8 mouse cellular contexts compared by ENCODE assay signal in genomic region chr1:55025656-55026430, GRCm38 (mm10). TPM values are rescaled to one million over a fixed set of nuclear protein-coding genes. Genes with fewer than 3 reads are reported as not detected.
DNase-seq lines count a peak whose midpoint lies in the region; ATAC-seq and TF ChIP-seq lines count a peak whose summit lies in the region.

No protein-coding gene starts in this region.

- H3K9ac ChIP-seq in forebrain, embryonic 13.5 days, result peak overlapping the region; percentile 96
- H3K9ac ChIP-seq in intestine, embryonic 15.5 days, result peak overlapping the region; percentile 98
- peak overlapping the region; percentile 97 for H3K9ac ChIP-seq in midbrain, embryonic 12.5 days (replicated peaks)

- peak overlapping the region; percentile 89 for H3K4me2 ChIP-seq in forebrain, embryonic 13.5 days
- peak overlapping the region; percentile 58 for H3K4me2 ChIP-seq in intestine, embryonic 15.5 days (replicated peaks)
- peak overlapping the region; percentile 85 for H3K4me2 ChIP-seq in midbrain, embryonic 12.5 days (replicated peaks)

- no peak for ATAC-seq in forebrain, embryonic 13.5 days
- ATAC-seq in intestine, embryonic 15.5 days, result no peak
- ATAC-seq in midbrain, embryonic 12.5 days (ENCODE audit: low FRiP score, low read depth), result no peak

- WGBS in cerebellum, adult 2 months, result 6% methylated on average over 10 of the region's 10 CpGs
- 0% methylated on average over 10 of the region's 10 CpGs for WGBS in spleen, adult 2 months
- WGBS in forebrain, embryonic 13.5 days, result 22% methylated on average over 10 of the region's 10 CpGs
- 7% methylated on average over 10 of the region's 10 CpGs for WGBS in intestine, embryonic 15.5 days
- 22% methylated on average over 10 of the region's 10 CpGs for WGBS in midbrain, embryonic 12.5 days

- H3K27ac ChIP-seq in cerebellum, adult 2 months (ENCODE audit: insufficient read depth, low read length), result no peak overlapping the region
- peak overlapping the region; percentile 100; the same call in 1 of the 2 replicates for H3K27ac ChIP-seq in spleen, adult 2 months (ENCODE audit: insufficient read depth, low read length)
- 0 out of 2 replicates have a peak overlapping the region, but pooled peaks have one; percentile 91 for H3K27ac ChIP-seq in forebrain, embryonic 13.5 days
- no peak overlapping the region; the same call in 1 of the 2 replicates for H3K27ac ChIP-seq in intestine, embryonic 15.5 days
- 0 out of 2 replicates have a peak overlapping the region, but pooled peaks have one; percentile 90 for H3K27ac ChIP-seq in midbrain, embryonic 12.5 days (replicated peaks)

- no peak for DNase-seq in cerebellum, adult 2 months
- no peak for DNase-seq in cerebellum, adult 11-12 months
- no peak for DNase-seq in spleen, adult 2 months (ENCODE audit: low read depth in 1 of 2, low spot score in 2 of 2)
- DNase-seq in spleen, postnatal 36 days (ENCODE audit: low spot score in 2 of 2), result no peak
- DNase-seq in ovary, adult 18-20 months (ENCODE audit: low spot score), result no peak

- no peaks in the 10 kb centered on the region for H3K9me3 ChIP-seq in forebrain, embryonic 13.5 days (replicated peaks)
- H3K9me3 ChIP-seq in intestine, embryonic 15.5 days, result no peaks in the 10 kb centered on the region
- H3K9me3 ChIP-seq in midbrain, embryonic 12.5 days, result no peaks in the 10 kb centered on the region

- H3K4me3 ChIP-seq in cerebellum, adult 2 months (replicated peaks; ENCODE audit: insufficient read depth, low read depth, low read length), result peak overlapping the region; percentile 68
- peak overlapping the region; percentile 98 for H3K4me3 ChIP-seq in spleen, adult 2 months (ENCODE audit: extremely low read depth, insufficient read depth, insufficient read length)
- peak overlapping the region; percentile 97 for H3K4me3 ChIP-seq in forebrain, embryonic 13.5 days
- peak overlapping the region; percentile 91 for H3K4me3 ChIP-seq in intestine, embryonic 15.5 days (replicated peaks)
- peak overlapping the region; percentile 83 for H3K4me3 ChIP-seq in midbrain, embryonic 12.5 days

- H3K36me3 ChIP-seq in spleen, adult 2 months (ENCODE audit: control insufficient read depth, insufficient read depth, low read length), result no peaks in the 10 kb centered on the region
- H3K36me3 ChIP-seq in forebrain, embryonic 13.5 days (ENCODE audit: poor library complexity, severe bottlenecking), result no peaks in the 10 kb centered on the region
- H3K36me3 ChIP-seq in intestine, embryonic 15.5 days, result no peaks in the 10 kb centered on the region
- H3K36me3 ChIP-seq in midbrain, embryonic 12.5 days, result no peaks in the 10 kb centered on the region

- H3K4me1 ChIP-seq in cerebellum, adult 2 months (ENCODE audit: control insufficient read depth, insufficient read depth, low read length), result no peaks in the 10 kb centered on the region
- peaks cover 14% of the 10 kb centered on the region; the same call in 1 of the 2 replicates for H3K4me1 ChIP-seq in spleen, adult 2 months (ENCODE audit: control insufficient read depth, insufficient read depth, insufficient read length)
- peaks cover 24% of the 10 kb centered on the region for H3K4me1 ChIP-seq in forebrain, embryonic 13.5 days
- H3K4me1 ChIP-seq in intestine, embryonic 15.5 days (replicated peaks), result no peaks in the 10 kb centered on the region
- peaks cover 9% of the 10 kb centered on the region for H3K4me1 ChIP-seq in midbrain, embryonic 12.5 days

- H3K27me3 ChIP-seq in cerebellum, adult 2 months (ENCODE audit: control insufficient read depth, insufficient read depth, low read length), result no peaks in the 10 kb centered on the region
- no peaks in the 10 kb centered on the region for H3K27me3 ChIP-seq in spleen, adult 2 months (ENCODE audit: control insufficient read depth, insufficient read depth, low read length)
- no peaks in the 10 kb centered on the region for H3K27me3 ChIP-seq in forebrain, embryonic 13.5 days
- no peaks in the 10 kb centered on the region for H3K27me3 ChIP-seq in intestine, embryonic 15.5 days (replicated peaks)
- no peaks in the 10 kb centered on the region for H3K27me3 ChIP-seq in midbrain, embryonic 12.5 days

- TF ChIP-seq POLR2A in cerebellum, adult 2 months (IDR thresholded peaks at IDR 0.05; ENCODE audit: borderline replicate concordance, insufficient read depth, low read length), result no peak
- no peak for TF ChIP-seq POLR2A in spleen, adult 2 months (IDR thresholded peaks at IDR 0.05; ENCODE audit: low read depth, low read length)

- no peak for TF ChIP-seq CTCF in cerebellum, adult 2 months (IDR thresholded peaks at IDR 0.05; ENCODE audit: borderline replicate concordance, insufficient read depth, low read depth, low read length)
- no peak for TF ChIP-seq CTCF in spleen, adult 2 months (IDR thresholded peaks at IDR 0.05; ENCODE audit: extremely low read depth, insufficient read depth, insufficient read length, insufficient replicate concordance)

RNA-seq across cellular contexts. Expression of gene Sf3b1, which starts 1.4 kb away (rescaled TPM):
- 161 and 168 TPM in 2 replicates for polyA plus RNA-seq in cerebellum, adult 2 months (2012; rRNA removed)
- polyA plus RNA-seq in spleen, adult 2 months (2012; rRNA removed), result 35.5 and 39.0 TPM in 2 replicates
- 407 and 413 TPM in 2 replicates for polyA plus RNA-seq in forebrain, embryonic 13.5 days (2015; fragmentation: Nextera tagmentation; extraction: Ambion mirVana)
- polyA plus RNA-seq in intestine, embryonic 15.5 days (2015; fragmentation: Nextera tagmentation; extraction: Ambion mirVana), result 269 and 327 TPM in 2 replicates
- polyA plus RNA-seq in midbrain, embryonic 12.5 days (2016; fragmentation: Nextera tagmentation; extraction: Ambion mirVana), result 344 and 364 TPM in 2 replicates

RNA-seq across cellular contexts. Expression of gene Coq10b, which starts 26.7 kb away (rescaled TPM):
- 27.5 and 30.8 TPM in 2 replicates for polyA plus RNA-seq in cerebellum, adult 2 months (2012; rRNA removed)
- polyA plus RNA-seq in spleen, adult 2 months (2012; rRNA removed), result 3.1 and 3.3 TPM in 2 replicates
- polyA plus RNA-seq in forebrain, embryonic 13.5 days (2015; fragmentation: Nextera tagmentation; extraction: Ambion mirVana), result 35.0 and 36.6 TPM in 2 replicates
- 16.7 and 17.8 TPM in 2 replicates for polyA plus RNA-seq in intestine, embryonic 15.5 days (2015; fragmentation: Nextera tagmentation; extraction: Ambion mirVana)
- polyA plus RNA-seq in midbrain, embryonic 12.5 days (2016; fragmentation: Nextera tagmentation; extraction: Ambion mirVana), result 30.1 and 30.9 TPM in 2 replicates

Comparison
In these comparisons a context has a peak if more than half of its experiments do, and no peak if none do; other contexts are left out.
1. H3K27ac ChIP-seq: peak in spleen, adult 2 months (single experiment), forebrain, embryonic 13.5 days (single experiment) and midbrain, embryonic 12.5 days (single experiment); none in cerebellum, adult 2 months (single experiment) and intestine, embryonic 15.5 days (single experiment).
2. Peak in every context shown above with its lines, with median percentiles within 50 percentile points of each other: H3K4me3 ChIP-seq, H3K4me2 ChIP-seq and H3K9ac ChIP-seq.